Mouse (Mus musculus) kidney, postnatal 14 days (tissue): ENCODE measurements at regions not wholly inside any gene's neighbourhood (a gene's known extent, or its start where the extent isn't known, plus 50 kb on each side); places are given as distances from the start of the nearest gene placed in this dataset.
A peak's percentile ranks its signal among the peaks of the same experiment; 100 is the strongest.

ENCODE experiments used
- DNase-seq: peaks from one replicate; pipeline ENCODE4 v3.0.0; 2022; ENCODE audit warnings: mixed read lengths

DNA sequence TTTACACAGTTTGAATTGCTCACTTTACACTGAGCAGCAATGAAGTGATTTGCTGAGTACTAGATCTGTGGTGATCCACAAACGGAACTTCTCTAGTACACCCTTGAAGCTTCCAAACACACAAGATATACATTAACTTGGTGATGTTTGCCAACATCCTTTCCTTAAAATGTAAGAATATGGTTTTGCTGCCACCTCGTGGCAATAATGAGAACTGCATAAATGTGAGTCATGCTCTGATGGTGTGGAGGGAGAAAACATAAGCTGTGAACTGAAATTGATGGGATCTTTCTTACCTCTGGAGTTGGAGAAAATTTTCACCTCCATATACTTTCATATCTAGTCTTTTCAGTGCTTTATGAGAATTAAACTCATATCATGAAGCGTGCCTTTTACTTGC is 51.6 kb downstream of the Bex3 start:
- peak; percentile 48 for DNase-seq

- DNase-seq = no peak
These were observed 95.8 kb downstream of the Bex3 start for GRCm38 (mm10) chrX:136365809-136366208.
